Mouse (Mus musculus) kidney, adult 10 weeks (tissue): ENCODE results near the gene Vmn2r22. TPM values are rescaled to one million over a fixed set of nuclear protein-coding genes. Genes with fewer than 3 reads are reported as not detected.

Experiments
- polyA plus RNA-seq: library from polyadenylated mRNA; stranded (reverse); fragments of 350-450 nt; fragmentation: Illumina TruSeq; extraction: RNeasy Lipid Tissue Mini Kit (QIAGEN cat#74804); gene quantifications from one replicate; pipeline ENCODE4 v1.2.3, GENCODE M21; 2014; ENCODE audit warnings: low read depth, low replicate concordance

The Vmn2r22 gene
- polyA plus RNA-seq: not detected

GRCm38 (mm10) chr6:123650625-123651024 is at the start of gene Vmn2r22:
Vmn2r22 (minus strand) TSS chr6:123650725.

Other genes with a start within 250 kb of the Vmn2r22 start
- not detected for gene Vmn2r20, start 232.6 kb downstream of the Vmn2r22 start, polyA plus RNA-seq
- gene Vmn2r21, start 117.3 kb downstream of the Vmn2r22 start, polyA plus RNA-seq: not detected
- not detected for gene Vmn2r23, start 51.9 kb upstream of the Vmn2r22 start, polyA plus RNA-seq
- not detected for gene Vmn2r24, start 128.2 kb upstream of the Vmn2r22 start, polyA plus RNA-seq
- not detected for gene Vmn2r25, start 202.7 kb upstream of the Vmn2r22 start, polyA plus RNA-seq